Mouse (Mus musculus): ENCODE measurements around the gene Slc27a2. TPM values are rescaled to one million over a fixed set of nuclear protein-coding genes. Genes with fewer than 3 reads are reported as not detected.

Gene Slc27a2
- polyA plus RNA-seq, 1 experiment from 2014 or later, result 9.6 TPM

DNA sequence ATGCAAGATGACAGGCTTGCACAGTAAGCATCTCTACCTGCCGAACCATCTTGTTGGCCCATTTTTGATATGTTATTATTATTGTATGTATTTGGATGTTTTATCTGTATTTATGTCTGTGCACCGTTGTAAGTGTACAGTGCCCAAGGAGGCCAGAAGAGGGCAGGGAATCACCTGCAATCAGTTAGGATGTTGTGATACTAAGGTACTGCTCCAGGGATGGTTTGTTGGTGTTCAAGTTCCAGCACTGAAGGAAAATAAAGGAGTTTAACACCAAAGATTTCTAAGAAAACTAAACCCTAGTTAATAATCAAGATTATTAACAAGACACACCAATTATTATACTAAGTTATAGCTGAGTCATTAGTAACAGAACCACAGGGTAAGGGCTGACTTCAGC is 81.0 kb downstream of the Slc27a2 start:
- ATAC-seq (ENCODE audit: low FRiP score, low TSS enrichment), result no peak
- no peaks in the 10 kb centered on the region for H3K27me3 ChIP-seq (ENCODE audit: control insufficient read depth, insufficient read depth, low read length)
- WGBS, result 92% methylated on average over 2 of the region's 2 CpGs
- no peak overlapping the region for H3K9ac ChIP-seq (ENCODE audit: low read depth, low read length)
- H3K4me1 ChIP-seq (ENCODE audit: control insufficient read depth, insufficient read depth, low read length), result no peaks in the 10 kb centered on the region
- no peak overlapping the region for H3K4me2 ChIP-seq (replicated peaks; ENCODE audit: low read depth, low read length)
- H3K4me3 ChIP-seq (ENCODE audit: low read length), result no peak overlapping the region
- H3K27ac ChIP-seq (ENCODE audit: low read depth, low read length), result no peak overlapping the region
- H3K36me3 ChIP-seq (ENCODE audit: control insufficient read depth, insufficient read depth, low read length), result peaks cover 23% of the 10 kb centered on the region; the same call in 1 of the 2 replicates
- H3K9me3 ChIP-seq (ENCODE audit: control insufficient read depth, low read length), result no peaks in the 10 kb centered on the region

DNA sequence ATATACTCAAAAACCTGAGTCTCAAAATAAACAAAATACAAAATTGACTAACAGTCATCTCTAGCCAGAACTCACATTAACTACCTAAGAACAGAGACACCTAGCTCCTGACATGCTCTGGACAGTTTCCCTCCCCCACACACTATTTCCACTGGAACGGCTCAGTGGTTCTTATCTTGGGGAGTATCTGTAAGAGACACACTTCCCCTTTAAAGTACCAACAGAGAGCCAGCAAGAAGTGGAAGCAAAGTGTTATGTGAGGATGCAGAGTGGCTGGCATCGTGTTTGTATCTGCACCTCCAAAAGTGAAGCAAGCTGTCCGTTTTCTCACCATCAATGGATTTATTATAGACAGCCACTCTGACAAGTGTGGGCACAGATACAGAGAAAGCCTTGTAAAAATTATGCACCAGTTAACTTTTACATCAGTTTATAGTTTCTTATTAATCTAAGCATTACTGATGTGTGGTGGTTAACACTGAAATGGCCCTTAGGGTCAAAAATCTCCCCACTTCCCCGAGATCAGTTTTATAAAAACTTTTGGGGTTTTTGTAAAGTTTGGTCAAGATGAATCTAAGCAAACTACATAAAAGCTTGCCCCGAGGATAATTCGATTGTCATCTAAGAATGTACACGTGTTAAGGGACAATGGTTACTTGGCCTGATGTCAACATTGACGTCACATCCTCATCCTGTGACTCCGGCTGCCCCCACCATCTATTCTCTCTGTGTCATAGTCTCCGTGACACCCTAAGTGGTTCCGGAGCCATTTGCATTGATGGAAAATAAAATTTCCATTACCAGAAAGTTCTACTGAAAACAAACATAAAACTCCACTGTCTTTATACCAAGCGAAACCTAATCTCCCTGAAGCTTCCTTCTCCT is 84.0 kb downstream of the Slc27a2 start:
- no peak overlapping the region for H3K27ac ChIP-seq (ENCODE audit: low read depth, low read length)
- no peak overlapping the region for H3K4me3 ChIP-seq (ENCODE audit: low read length)
- H3K27me3 ChIP-seq (ENCODE audit: control insufficient read depth, insufficient read depth, low read length), result no peaks in the 10 kb centered on the region
- H3K9ac ChIP-seq (ENCODE audit: low read depth, low read length), result no peak overlapping the region
- H3K9me3 ChIP-seq (ENCODE audit: control insufficient read depth, low read length), result no peaks in the 10 kb centered on the region
- whole genome bisulfite sequencing, result 64% methylated on average over 12 of the region's 12 CpGs
- no peak for ATAC-seq (ENCODE audit: low FRiP score, low TSS enrichment)
- peaks cover 33% of the 10 kb centered on the region for H3K36me3 ChIP-seq (ENCODE audit: control insufficient read depth, insufficient read depth, low read length)
- H3K4me2 ChIP-seq (replicated peaks; ENCODE audit: low read depth, low read length), result no peak overlapping the region
- H3K4me1 ChIP-seq (ENCODE audit: control insufficient read depth, insufficient read depth, low read length), result no peaks in the 10 kb centered on the region

Other genes with a start within 250 kb of the Slc27a2 start
- gene Atp8b4, start 51.7 kb upstream of the Slc27a2 start, polyA plus RNA-seq (2014; fragmentation: Nextera tagmentation; extraction: Ambion mirVana), result 0.18 and 0.29 TPM in 2 replicates
- 16.3 and 45.6 TPM in 2 replicates for gene Hdc, start 66.9 kb downstream of the Slc27a2 start, polyA plus RNA-seq (2014; fragmentation: Nextera tagmentation; extraction: Ambion mirVana)
- 47.4 and 65.8 TPM in 2 replicates for gene Gabpb1, start 123.9 kb downstream of the Slc27a2 start, polyA plus RNA-seq (2014; fragmentation: Nextera tagmentation; extraction: Ambion mirVana)
- 18.5 and 41.7 TPM in 2 replicates for gene Usp8, start 154.9 kb downstream of the Slc27a2 start, polyA plus RNA-seq (2014; fragmentation: Nextera tagmentation; extraction: Ambion mirVana)
- gene Usp50, start 231.1 kb downstream of the Slc27a2 start, polyA plus RNA-seq (2014; fragmentation: Nextera tagmentation; extraction: Ambion mirVana), result 2.9 and 3.3 TPM in 2 replicates

Data from kidney, embryonic 14.5 days (tissue).